Mouse (Mus musculus) spleen, postnatal 14 days (tissue): ENCODE results near the gene Acvr2a.

Experiments
- DNase-seq, 2 experiments: peaks; one replicate each; pipeline ENCODE4 v3.0.0; 2021 to 2022; ENCODE audit warnings: low spot score in 2 of 2

The Acvr2a gene

GRCm38 (mm10) chr2:48868199-48868913 is 54.4 kb downstream of the Acvr2a start:
- DNase-seq: no peak

- peak in 1 of 2 experiments; percentile 12 for DNase-seq
Measured at GRCm38 (mm10) chr2:48885945-48886344, 72.0 kb downstream of the Acvr2a start.

- DNase-seq: no peak
Measured at GRCm38 (mm10) chr2:48895186-48895585, 81.3 kb downstream of the Acvr2a start.

GRCm38 (mm10) chr2:48908866-48909265 is 95.0 kb downstream of the Acvr2a start:
- no peak for DNase-seq

GRCm38 (mm10) chr2:48914185-48914584 is 100.3 kb downstream of the Acvr2a start:
- no peak for DNase-seq

GRCm38 (mm10) chr2:48915832-48916231 is 101.9 kb downstream of the Acvr2a start:
- no peak for DNase-seq

- DNase-seq: no peak
Measured at GRCm38 (mm10) chr2:48935058-48935457, 121.1 kb downstream of the Acvr2a start.

GRCm38 (mm10) chr2:48947761-48948160 is 133.9 kb downstream of the Acvr2a start:
- no peak for DNase-seq

GRCm38 (mm10) chr2:48948841-48949584 is 135.1 kb downstream of the Acvr2a start, which contains the start of gene Mbd5:
TSS of gene Mbd5 (plus strand) at chr2:48949508.
- DNase-seq: peak; percentile 98 to 99

GRCm38 (mm10) chr2:48949743-48950251 is 135.9 kb downstream of the Acvr2a start:
- DNase-seq: peak; percentile 11 to 18

GRCm38 (mm10) chr2:48950252-48950315 is 136.2 kb downstream of the Acvr2a start, which contains the start of gene Orc4:
TSS of gene Orc4 (minus strand) at chr2:48950277.
- DNase-seq: no peak

- DNase-seq: no peak
Measured at GRCm38 (mm10) chr2:48950316-48950880, 136.5 kb downstream of the Acvr2a start.
